Mouse (Mus musculus) hindbrain, postnatal 0 days (tissue): ENCODE data around the gene Mbd4. TPM values are rescaled to one million over a fixed set of nuclear protein-coding genes. Genes with fewer than 3 reads are reported as not detected.

Experiments used
- ATAC-seq: fragments of 200-750 bp; cut with Nextera tagmentation; 2 replicates; pipeline ENCODE4 v1.8.0; 2017; ENCODE audit warnings: mild to moderate bottlenecking, moderate TSS enrichment, moderate library complexity
- DNase-seq: peaks from one replicate; pipeline ENCODE4 v3.0.0-alpha.2; 2015; ENCODE audit warnings: low spot score
- H3K27ac ChIP-seq: fragments of 300-500 bp; sonication (generic); 2 replicates; pipeline ENCODE4 v1.5.1; 2014; ENCODE audit warnings: mild to moderate bottlenecking
- H3K27me3 ChIP-seq: fragments of 300-500 bp; sonication (generic); 2 replicates; pipeline ENCODE4 v1.6.1; 2014; ENCODE audit warnings: low read length, mixed read lengths; ENCODE audit not compliant: insufficient read depth
- H3K36me3 ChIP-seq: fragments of 300-500 bp; sonication (generic); 2 replicates; pipeline ENCODE4 v1.6.1; 2014; ENCODE audit warnings: low read length, mixed read lengths; ENCODE audit not compliant: insufficient read depth
- H3K4me1 ChIP-seq: fragments of 300-500 bp; sonication (generic); 2 replicates; pipeline ENCODE4 v1.6.1; 2014; ENCODE audit warnings: antibody characterized with exemption, low read length, mixed read lengths; ENCODE audit not compliant: insufficient read depth
- H3K4me2 ChIP-seq: fragments of 300-500 bp; sonication (generic); 2 replicates; pipeline ENCODE4 v1.6.1; 2014; ENCODE audit warnings: low read depth, mild to moderate bottlenecking, low read length, moderate library complexity, mixed read lengths
- H3K4me3 ChIP-seq: fragments of 300-500 bp; sonication (generic); 2 replicates; pipeline ENCODE4 v1.5.1; 2014; ENCODE audit warnings: low read length
- H3K9ac ChIP-seq: fragments of 300-500 bp; sonication (generic); replicated peaks from 2 replicates; pipeline ENCODE4 v1.6.1; 2014; ENCODE audit warnings: mild to moderate bottlenecking, low read length, moderate library complexity, mixed read lengths
- H3K9me3 ChIP-seq: fragments of 300-500 bp; sonication (generic); 2 replicates; pipeline ENCODE4 v1.6.1; 2016; ENCODE audit warnings: low read length, mixed read lengths
- CTCF ChIP-seq: IDR thresholded peaks from 2 replicates; pipeline ENCODE4 v1.5.1; 2016; ENCODE audit warnings: antibody characterized with exemption, control low read depth, low read depth
- WGBS: fragments of 180-500 bp; shearing (Covaris S2); extraction: QIAGEN DNeasy Blood & Tissue Kit; methylation state at CpG from one replicate; pipeline ENCODE4 v1.1.7; 2014; 5-methylcytosine and 5-hydroxymethylcytosine counted together
- polyA plus RNA-seq: library from polyadenylated mRNA; unstranded; fragments of >200 nt; fragmentation: Nextera tagmentation; extraction: Ambion mirVana; gene quantifications from 2 replicates; pipeline ENCODE4 v1.2.1, GENCODE M21; 2015
- total RNA-seq: library from RNA; depleted of rRNA; stranded (reverse); fragments of >200 nt; gene quantifications from 2 replicates; pipeline ENCODE4 v1.2.3, GENCODE M21; 2014

Mbd4 gene
- total and polyA plus RNA-seq, 2 experiments from 2014 or later: 2.9 to 5.6 TPM

DNA sequence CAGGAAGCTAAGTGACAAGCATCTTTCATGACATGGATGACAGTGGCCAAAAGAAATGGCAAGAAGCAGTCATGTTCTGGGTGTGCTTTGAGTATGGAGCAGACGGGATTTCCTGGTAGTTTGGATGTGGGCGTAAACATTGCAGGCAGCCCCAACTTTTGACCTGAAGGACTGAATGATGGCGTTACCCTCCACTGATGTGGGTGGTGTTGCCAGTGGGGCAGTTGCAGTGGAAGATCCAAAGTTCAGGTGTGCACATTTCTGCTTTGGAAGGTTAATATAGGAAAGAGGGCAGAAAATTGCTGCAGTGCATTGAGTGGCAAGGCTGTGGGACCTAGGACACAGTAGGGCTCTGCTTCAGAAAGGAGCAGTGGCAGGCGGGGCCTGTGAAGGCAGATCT lies 12.1 kb upstream of the Mbd4 start:
- Histone ChIP-seq H3K27me3 (no peaks in the 10 kb centered on the region), H3K36me3 (peaks cover 13% of the 10 kb centered on the region; the same call in 1 of the 2 replicates), H3K4me2 (no peak overlapping the region), H3K4me1 (no peaks in the 10 kb centered on the region), H3K27ac (no peak overlapping the region), H3K9me3 (no peaks in the 10 kb centered on the region), H3K4me3 (no peak overlapping the region), H3K9ac (no peak overlapping the region)
- ATAC-seq (no peak), DNase-seq (no peak)
- TF ChIP-seq CTCF: no peak
- over 99% methylated on average over 4 of the region's 4 CpGs for WGBS

DNA sequence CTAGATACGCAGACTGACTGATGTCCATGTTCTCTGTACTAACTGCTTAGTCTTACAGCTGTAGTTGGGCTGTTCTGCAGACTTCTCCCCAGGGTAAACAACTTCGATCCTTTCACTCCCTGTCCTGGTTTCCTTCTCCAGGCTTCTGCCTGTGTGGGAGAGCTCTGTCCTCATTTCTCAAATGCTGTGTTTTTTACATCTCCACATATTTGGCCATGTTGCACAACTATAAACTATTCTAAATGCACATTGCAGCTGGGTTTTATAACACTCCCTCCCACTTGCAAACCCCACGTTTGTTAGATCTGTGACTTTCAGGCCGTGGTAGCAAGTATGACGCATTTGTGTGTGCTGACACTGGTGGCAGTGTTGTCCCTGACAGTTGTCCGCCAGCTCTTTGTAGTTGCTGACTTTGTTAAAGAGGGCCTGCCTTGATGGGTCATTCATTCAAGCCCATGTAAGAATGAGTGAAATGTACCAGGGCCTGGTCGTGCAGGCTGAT lies 10.2 kb upstream of the Mbd4 start:
- ATAC-seq: no peak
- no peak for TF ChIP-seq CTCF

DNA sequence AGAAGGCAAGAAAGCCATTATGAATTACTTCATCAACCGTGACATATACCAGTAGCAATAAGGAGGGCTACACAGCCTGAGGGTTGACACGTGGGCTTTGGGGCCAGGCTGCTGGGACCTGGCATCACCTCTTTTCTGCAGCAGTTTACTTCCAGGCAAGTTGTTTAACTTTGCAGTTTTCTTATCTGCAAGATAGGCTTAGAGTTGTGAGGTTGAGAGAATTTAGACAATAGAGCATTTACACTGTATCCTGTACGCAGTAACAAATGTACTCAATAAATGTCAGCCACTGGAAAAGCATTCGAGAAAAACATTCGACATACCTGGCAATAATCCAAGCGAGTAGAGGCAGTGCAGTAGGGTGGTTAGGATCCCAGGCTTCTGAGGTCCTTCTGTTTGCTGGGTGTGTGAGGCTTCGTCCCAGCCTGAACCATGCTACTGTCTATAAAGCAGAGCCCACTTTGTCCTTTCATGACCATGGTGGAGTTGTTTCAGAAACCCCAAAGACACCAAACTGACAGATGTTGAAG lies 6.9 kb upstream of the Mbd4 start:
- Histone ChIP-seq H3K27ac (no peak overlapping the region), H3K9ac (no peak overlapping the region), H3K4me2 (no peak overlapping the region), H3K4me3 (no peak overlapping the region), H3K27me3 (no peaks in the 10 kb centered on the region), H3K36me3 (peaks cover 13% of the 10 kb centered on the region; the same call in 1 of the 2 replicates), H3K4me1 (no peaks in the 10 kb centered on the region), H3K9me3 (no peaks in the 10 kb centered on the region)
- DNase-seq: no peak
- TF ChIP-seq CTCF: no peak
- ATAC-seq: no peak
- WGBS: 70% methylated on average over 7 of the region's 7 CpGs

More for the DNA sequence above, 10.2 kb upstream of the Mbd4 start:
- 70% methylated on average over 7 of the region's 7 CpGs for WGBS
- Histone ChIP-seq H3K27me3 (no peaks in the 10 kb centered on the region), H3K9ac (no peak overlapping the region), H3K36me3 (peaks cover 13% of the 10 kb centered on the region; the same call in 1 of the 2 replicates), H3K4me1 (no peaks in the 10 kb centered on the region), H3K4me2 (no peak overlapping the region), H3K9me3 (no peaks in the 10 kb centered on the region), H3K27ac (no peak overlapping the region), H3K4me3 (no peak overlapping the region)
- no peak for DNase-seq

DNA sequence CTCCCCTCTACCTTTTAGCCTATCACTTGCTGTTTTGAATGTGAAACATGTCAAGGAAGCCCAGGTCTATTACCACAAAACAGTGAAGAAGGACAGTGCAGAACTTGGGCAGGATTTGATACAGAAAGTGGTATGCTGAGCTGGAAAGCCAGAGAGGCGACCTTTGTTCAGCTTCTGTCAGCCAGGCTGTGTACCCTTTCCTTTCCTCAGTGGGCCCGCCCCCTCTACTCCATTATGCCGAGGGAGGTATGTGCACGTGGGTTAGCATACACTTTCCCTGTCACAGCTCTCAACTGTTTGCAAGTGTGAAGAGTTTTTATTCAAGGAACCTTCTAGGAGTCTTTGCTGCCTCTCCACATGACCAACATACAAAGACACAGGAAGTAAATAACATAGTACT lies 6.1 kb upstream of the Mbd4 start:
- Histone ChIP-seq H3K36me3 (peaks cover 10% of the 10 kb centered on the region; the same call in 1 of the 2 replicates), H3K9me3 (no peaks in the 10 kb centered on the region), H3K4me3 (no peak overlapping the region), H3K4me2 (no peak overlapping the region), H3K4me1 (no peaks in the 10 kb centered on the region), H3K27me3 (no peaks in the 10 kb centered on the region), H3K9ac (no peak overlapping the region), H3K27ac (no peak overlapping the region)
- WGBS: 58% methylated on average over 4 of the region's 4 CpGs
- DNase-seq: no peak
- no peak for TF ChIP-seq CTCF
- no peak for ATAC-seq

DNA sequence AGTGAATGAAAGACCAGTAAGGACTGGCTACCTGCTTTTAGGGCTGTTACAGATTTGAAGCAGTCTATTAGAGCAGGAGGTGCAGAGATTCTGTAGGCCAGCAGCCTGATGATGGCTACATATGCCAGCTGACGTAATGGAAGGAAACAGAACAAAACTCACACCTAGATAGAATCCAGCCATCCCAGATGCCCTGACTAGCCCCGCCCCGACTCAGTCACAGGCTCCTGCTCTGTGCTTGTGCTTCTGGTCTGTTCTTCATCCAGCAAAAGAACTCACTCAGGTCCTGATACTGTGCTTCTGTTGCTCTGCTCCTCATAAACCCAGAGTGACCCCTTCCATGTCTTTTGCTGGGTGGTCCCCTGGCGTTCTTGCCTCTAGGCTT lies 3.2 kb upstream of the Mbd4 start:
- no peak for TF ChIP-seq CTCF
- Histone ChIP-seq H3K4me2 (no peak overlapping the region), H3K27ac (no peak overlapping the region), H3K27me3 (no peaks in the 10 kb centered on the region), H3K36me3 (no peaks in the 10 kb centered on the region), H3K4me1 (0 out of 2 replicates have a peak, but pooled peaks cover 8% of the 10 kb centered on the region), H3K9ac (no peak overlapping the region), H3K9me3 (no peaks in the 10 kb centered on the region), H3K4me3 (no peak overlapping the region)
- DNase-seq: no peak
- WGBS: 83% methylated on average over 4 of the region's 4 CpGs
- ATAC-seq: no peak

DNA sequence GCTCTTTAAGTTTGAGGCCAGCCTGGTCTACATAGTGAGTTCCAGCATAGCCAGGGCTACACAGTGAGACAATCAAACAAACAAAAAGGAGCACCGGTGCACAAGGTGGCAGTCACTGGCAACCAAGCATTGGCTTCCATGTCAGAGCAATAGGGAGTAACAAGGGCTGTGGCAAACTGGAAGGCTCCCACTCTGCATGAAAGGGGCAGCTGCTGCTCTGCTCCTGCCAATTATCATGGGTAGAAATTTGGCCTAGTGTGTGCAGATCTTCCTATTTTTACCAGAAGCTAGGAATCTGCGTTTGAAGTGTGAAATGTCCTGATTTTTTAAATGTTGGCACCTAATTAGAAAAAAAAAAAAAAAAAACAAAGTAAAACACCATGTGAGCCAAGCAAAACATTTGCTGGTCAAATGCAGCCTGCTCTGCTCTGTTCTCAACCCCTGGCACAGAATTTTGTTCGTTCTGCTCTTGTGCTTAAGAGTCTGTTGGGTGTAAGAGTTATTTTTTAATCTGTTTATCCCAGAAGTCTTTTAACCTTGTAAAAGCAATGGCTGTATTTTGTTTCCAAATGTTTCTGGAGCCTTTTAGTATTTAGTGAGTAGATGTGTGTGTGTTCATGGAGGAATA lies 2.7 kb upstream of the Mbd4 start:
- DNase-seq: no peak

DNA sequence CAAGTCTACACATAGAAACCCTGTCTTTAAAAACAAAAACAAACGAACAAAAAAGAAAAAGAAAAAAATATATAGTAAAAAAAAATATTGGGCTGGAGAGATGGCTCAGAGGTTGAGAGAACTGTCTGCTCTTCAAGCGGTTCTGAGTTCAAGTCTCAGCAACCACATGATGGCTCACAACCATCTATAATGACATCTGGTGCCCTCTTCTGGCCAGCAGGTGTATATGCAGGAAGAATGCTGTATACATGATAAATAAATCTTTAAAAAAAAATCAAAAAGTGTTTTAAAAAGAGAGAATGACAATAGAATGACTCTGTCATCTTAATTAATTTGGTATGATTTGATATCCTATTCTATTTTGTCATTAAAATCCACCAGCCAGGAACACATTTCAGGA lies 1.3 kb upstream of the Mbd4 start:
- Histone ChIP-seq H3K27ac (no peak overlapping the region), H3K9ac (no peak overlapping the region), H3K9me3 (no peaks in the 10 kb centered on the region), H3K4me2 (peak overlapping the region; percentile 82; the same call in 1 of the 2 replicates), H3K4me1 (0 out of 2 replicates have a peak, but pooled peaks cover 8% of the 10 kb centered on the region), H3K4me3 (no peak overlapping the region), H3K36me3 (no peaks in the 10 kb centered on the region), H3K27me3 (no peaks in the 10 kb centered on the region)
- DNase-seq (no peak), ATAC-seq (no peak)
- WGBS: 75% methylated on average over 2 of the region's 2 CpGs
- TF ChIP-seq CTCF: peak; percentile 53

More for the DNA sequence above, 2.7 kb upstream of the Mbd4 start:
- Histone ChIP-seq H3K27ac (no peak overlapping the region), H3K4me3 (no peak overlapping the region), H3K27me3 (no peaks in the 10 kb centered on the region), H3K9me3 (no peaks in the 10 kb centered on the region), H3K9ac (no peak overlapping the region), H3K4me1 (0 out of 2 replicates have a peak, but pooled peaks cover 8% of the 10 kb centered on the region), H3K4me2 (no peak overlapping the region), H3K36me3 (no peaks in the 10 kb centered on the region)
- WGBS: 62% methylated on average over 3 of the region's 3 CpGs
- ATAC-seq: no peak
- no peak for TF ChIP-seq CTCF
